Mouse (Mus musculus): ENCODE data around the gene Nlrc5.

The Nlrc5 gene

DNA sequence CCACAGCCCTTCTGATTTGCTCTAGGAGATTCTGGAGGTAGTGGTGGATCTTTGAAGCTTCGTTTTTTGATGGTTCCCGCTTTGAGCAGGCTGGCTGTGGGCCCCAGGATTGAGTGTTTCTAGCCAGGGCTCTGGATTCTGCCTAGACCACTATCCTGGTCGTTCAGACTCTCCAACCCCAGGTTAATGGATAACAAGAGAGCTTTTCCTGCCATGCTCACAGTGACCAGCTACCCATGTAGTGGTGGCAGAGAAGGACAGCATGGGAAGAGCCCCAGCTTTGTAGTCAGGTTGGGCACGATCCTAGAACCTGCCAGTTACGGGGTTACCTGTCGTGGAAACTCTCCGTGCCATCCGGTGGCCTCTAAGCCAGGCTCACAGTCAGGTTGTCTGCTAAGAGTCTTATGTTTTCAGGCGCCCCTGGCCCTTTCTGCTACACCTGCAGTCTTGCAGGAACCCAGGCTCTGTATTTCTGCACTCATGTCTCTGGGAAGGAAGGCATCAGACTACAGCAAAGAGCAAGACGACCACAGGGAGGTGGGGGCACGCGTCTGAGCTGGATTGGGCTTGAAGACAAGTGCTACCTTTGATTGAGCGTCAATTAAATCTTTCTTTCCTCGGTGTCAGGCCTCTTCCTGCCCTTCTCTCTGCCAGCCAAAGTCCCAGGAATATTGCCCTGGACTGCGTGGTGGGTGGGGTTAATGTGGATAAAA, 132.4 kb downstream of the Nlrc5 start:
- no peak for DNase-seq (ENCODE audit: low spot score in 2 of 2)

DNA sequence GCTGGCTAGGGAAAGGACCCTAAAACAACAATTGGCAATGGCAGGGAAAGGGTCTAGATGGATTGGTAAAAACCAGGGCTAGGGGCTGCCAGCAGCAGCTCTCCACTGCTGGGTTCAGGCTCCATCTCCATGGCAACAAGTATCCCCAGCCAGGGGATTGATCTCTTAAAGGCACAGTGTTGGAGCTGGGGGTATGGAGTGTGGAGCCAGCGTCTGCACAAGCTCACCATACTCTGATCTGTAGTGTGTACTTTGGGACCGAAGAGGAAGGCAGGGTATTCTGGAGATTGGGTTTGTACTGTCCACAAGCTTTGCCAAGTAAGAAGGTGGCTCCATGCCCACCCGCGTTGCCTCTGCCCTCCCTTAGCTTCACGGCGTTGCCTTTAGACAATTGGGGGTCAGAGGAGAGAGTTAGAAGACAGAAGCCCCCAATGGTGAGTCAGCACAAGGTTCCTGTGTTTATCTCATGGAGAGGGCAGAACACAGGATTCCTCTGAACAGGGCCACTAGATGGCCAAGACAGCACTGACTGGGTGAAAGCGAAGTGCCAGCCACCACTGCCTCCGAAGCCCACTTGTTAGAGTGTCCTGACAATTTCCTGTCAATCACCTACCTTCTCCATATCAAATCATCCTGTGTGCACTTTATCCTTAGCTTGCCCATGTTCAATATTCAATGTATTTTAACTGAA, 133.1 kb downstream of the Nlrc5 start:
- no peak for DNase-seq (ENCODE audit: low spot score in 2 of 2)

DNA sequence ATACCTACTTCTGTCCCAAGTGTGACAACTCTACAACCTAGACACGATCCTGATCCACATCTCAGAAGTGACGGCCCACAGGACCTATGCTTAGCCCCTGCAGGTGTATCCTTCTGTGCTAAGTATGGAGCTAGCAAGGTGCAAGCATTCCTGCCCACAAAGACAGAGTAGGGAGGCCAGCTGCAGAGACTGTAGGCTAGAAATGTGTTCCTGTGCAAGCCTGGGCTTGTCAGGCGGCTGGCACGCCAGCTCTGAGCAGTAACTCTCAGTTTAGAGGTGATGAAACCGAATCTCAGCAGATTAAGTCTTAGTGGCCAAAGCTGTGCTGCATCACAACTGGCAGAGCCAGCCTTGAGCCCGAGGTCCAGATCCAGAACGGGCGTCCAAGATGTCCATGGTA, 133.9 kb downstream of the Nlrc5 start:
- peak in 1 of 2 experiments; percentile 14 for DNase-seq (ENCODE audit: low spot score in 2 of 2)

DNA sequence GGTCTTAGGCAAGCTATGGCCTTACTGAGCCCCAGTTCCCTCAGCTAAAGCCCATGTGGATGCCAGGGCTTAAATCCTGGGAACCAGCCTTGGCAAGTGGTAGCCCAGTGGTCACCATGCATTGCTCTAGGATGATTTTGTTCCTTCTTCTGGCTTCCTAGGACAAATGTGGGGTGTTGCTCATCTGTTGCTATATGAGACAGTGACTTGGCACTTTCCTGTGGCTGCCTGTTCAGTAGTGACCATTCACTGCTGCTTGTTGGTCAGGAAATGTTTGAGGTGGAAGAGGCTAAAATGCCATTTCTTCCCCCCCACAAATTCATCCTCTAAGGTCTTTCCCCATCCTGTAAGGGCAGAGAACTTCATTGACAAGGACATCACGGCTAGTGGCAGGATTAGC, 135.3 kb downstream of the Nlrc5 start:
- no peak for DNase-seq (ENCODE audit: low spot score in 2 of 2)

DNA sequence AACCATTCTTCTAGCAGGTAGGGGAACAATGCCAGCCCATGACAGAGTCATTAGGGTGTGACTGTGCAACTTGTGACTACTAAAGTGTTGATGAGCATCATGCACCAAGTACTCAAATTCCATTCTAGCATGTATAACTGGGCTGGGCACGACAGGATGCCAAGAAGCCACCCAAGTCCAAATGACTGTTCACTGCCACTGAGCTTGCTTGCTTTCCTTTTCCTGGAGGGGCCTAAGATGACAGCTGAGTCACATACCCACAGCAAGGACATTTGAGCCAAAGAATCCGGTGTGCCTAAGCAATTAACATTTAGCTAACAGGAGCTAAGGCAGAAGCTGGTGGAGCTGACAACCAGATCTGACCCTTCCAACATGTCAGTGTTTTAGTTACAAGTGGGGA, 137.7 kb downstream of the Nlrc5 start:
- DNase-seq (ENCODE audit: low spot score in 2 of 2): no peak

DNA sequence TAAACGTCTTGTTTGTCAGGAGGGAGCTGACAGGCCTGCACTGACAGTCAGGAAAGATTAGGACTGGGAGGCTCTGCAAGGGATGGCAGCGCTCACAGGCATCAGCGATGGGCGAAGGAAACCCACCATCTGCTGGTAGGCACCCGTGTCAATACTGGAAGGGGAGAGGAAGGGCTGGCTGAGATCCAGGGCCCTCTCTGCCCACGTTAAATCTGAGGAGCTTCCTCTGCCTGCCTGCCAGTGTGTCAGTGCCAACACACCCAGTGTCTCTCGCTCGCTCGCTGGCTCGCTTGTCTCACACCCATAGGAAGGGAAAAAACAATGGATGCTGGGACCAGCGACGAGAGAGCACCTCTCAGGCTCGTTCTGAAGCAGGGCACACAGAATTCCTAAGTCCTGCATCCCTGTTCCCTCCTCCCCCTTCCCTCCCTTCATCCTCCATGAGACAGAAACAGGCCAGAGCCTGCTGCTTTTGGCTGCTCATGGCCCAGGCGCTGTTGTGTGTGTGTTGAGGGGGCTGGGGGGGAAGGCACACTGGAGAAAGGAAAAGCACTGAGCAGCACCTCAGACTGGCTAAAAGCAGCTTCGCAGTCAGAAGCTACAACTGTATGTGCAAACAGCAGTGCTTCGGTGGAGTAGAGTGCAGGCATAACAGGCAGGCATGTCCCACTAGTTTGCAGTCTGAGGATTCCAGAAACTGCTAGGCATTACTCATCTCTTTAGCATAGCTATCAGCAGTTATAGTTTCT, 140.2 kb downstream of the Nlrc5 start:
- DNase-seq (ENCODE audit: low spot score in 2 of 2): no peak

DNA sequence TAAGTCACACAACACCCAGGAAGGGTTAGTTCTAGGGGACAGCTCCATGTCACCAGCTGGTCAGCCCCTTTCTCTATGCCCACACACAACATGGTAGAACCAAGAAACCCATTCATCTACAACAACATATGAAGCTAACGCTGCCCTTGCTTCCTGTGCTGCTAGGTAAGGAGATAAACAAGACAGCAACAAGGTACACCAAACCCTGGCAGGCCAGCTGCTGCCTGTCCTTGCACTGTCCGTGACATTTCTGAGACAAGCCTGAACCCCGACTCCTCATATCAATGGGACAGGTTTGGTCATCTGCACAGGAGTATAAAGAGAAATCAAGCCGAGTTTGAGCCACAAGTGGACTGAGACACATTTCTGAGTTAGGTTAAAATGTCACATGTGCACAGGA, 141.0 kb downstream of the Nlrc5 start:
- no peak for DNase-seq (ENCODE audit: low spot score in 2 of 2)

All from urinary bladder, adult 18-20 months (tissue).